Mouse (Mus musculus) CD4-positive helper T cell, adult 2 months (primary cell): ENCODE results near the gene Relch.
"Not testable (repeated sequence)": the region's sequence is repeated elsewhere in the genome, so short reads cannot be mapped to it uniquely, and the experiment has no call there.

Experiments used
- DNase-seq: peaks from one replicate; pipeline ENCODE4 v3.0.0-alpha.2; 2012; ENCODE audit warnings: low read depth, missing footprints, low spot score

Relch gene

DNA sequence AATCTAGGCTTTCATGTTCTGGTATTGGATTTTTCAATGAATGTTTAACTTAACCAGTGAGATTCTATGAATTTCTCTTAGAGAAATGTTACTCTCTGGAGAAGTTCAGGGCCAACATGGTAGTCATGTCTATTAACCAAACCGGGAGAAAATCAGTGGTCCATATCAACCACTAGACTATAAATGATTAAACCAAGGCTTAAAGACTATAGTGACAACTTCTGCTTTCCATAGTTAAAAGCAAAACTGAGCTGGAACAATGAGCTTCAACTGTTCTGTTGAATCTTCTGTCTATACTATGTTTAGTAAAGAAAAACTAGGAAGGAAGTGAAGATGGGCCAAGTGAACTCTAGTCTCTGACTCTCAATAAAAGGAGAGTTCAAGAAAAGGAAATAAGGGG is 82.8 kb downstream of the Relch start:
- DNase-seq: no peak

DNA sequence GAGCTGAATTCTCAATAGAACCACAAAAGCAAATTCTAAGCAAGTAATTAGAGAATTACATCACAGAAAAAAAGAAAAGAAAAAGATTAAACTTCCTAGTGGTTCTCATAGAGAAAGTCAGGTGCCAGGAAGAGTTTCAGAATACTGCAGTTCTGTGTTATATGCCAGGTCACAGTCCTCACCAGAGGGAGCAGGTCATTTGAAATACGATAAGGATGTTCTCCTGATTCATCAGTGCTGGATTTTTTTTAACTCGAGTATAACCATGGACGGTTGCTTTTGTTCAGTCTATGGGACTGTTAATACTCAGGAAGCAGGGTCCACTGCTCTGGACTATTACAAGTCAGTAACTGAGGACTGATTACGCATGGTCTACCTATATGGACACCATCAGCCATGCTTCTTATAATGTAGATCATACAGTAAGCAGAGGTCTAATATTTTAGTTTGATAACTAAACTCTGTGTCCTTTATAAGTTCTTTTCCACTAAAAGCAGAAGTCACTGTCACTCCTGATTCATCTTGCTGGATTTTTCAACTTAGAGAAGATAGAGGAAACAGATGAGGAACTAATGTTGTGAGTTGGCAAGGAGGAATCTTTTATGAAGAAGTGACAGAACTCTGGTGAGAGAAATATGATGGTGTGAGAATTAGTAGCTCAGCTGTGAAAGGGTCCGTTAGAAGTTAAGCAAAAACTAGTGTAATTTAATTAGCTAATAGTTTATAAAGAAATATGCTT is 83.4 kb downstream of the Relch start:
- no peak for DNase-seq

DNA sequence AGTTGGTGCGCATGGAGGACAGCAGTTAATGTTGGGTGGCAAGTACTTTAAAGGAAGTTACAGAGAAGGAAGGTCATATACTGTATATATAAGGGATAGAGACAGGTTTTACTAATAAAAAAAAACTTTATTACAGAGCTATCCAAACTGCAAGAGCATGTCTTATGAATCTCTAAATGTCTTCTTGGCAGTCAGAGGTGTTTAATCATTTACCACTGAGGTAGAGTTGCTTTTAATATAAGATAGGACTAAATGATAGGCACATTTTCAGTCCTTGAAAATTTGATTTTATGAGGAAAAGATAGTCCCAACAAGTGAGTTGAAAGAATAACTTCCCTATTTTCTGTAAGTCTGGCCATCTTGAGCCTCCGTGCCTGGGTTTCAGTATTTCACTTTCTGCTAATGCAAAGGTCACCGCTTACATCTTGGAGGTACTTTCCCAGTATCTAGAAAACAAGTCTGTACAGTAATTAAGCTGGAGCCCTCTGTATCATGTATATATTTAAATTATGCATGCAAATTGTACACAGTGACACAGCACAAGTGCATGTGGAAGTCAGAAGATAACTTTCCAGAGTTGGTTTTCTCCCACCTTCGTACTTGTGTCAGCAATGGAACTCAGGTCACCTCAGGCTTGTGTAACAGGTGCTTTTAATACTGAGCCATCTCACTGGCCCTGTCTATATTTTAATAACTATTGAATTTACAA is 84.6 kb downstream of the Relch start:
- no peak for DNase-seq

DNA sequence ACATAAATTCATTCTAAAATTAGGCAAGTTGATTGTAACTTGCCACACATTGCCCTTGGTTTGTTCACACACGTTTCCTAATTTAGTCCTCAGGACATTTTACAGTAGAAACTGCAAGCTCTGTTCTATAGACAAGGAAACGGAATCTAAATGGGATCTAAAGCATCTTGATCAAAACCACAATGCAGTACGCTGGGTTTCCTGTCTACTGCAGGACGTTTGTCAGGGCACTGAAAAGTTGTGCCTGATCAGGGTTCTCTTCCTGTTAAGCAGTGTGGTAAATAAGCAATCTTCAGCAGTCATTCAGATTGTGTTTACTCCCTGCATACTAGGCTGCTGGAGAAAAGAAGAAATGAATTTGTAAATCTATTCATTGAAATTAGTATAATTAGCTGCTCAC is 88.5 kb downstream of the Relch start:
- DNase-seq: peak; percentile 28

DNA sequence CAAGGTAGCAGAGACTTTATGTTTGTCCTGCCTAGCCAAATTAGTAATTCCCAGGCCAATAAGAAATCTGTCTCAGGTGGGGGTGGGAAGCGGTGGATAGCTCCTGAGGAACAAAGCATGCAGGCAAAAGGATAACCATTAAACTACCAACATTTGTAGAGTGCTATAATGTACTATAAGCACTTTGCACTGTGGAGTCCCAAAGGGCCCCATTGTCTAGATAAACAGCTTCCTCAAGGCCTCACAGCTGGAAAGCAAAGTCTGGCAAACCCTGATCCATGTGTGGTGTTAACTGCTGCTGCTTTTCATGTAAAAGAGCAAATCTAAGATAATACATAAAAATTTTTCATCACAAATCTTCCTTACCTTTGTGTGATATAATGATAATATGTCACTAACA is 89.3 kb downstream of the Relch start:
- DNase-seq: no peak

DNA sequence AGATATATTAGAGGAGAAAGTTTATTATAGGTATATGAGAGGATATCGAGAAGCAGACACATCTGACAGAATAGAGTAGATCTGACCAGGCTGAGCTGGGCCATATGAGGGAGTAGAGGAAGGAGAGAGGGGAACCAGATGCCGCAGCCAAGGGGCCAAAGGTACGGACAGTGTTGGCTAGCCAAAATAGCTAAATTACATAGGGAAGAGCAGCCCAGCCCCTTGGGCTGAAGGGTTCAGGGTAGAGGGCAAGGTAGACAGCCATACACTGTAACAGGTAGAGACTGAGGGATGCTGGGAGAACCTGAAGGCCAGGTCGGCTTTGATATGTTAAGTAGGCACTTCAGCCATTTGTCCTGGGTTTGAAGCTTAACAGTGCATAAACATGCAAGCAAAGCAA is 95.1 kb downstream of the Relch start:
- no peak for DNase-seq

DNA sequence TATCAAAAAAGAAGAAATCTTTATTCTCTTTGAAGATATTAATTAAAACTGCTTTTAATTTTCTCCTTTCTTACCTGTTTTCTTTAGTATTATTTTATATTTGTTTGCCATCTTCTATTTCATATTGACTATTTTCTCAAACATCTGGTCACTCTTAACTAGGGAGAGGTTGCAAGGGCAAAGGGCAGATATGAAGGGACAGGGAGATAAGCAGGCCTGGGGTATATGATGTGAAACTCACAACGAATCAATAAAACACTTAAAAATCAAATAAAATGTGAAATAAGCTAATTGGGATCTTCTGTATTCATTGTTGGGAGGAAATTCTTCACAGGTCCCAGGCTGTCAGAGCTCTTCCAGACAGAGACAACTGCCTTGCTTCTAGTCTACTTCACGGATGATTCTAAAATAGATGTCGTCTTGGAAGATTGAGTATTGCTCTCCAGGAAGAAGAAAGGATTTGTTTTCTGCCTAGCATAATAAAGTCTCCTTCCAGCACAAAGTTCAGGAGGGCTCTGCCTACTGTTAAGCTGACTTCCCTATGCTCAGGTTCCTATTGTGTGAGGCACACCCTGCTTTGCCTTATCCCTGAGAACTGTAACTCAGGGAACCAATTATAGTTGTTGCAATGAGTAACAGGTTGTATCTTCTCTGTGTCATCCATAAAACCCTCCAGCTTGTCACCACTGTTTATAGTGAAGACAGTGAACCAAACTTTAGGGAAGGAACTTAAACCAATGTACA is 95.9 kb downstream of the Relch start:
- no peak for DNase-seq

DNA sequence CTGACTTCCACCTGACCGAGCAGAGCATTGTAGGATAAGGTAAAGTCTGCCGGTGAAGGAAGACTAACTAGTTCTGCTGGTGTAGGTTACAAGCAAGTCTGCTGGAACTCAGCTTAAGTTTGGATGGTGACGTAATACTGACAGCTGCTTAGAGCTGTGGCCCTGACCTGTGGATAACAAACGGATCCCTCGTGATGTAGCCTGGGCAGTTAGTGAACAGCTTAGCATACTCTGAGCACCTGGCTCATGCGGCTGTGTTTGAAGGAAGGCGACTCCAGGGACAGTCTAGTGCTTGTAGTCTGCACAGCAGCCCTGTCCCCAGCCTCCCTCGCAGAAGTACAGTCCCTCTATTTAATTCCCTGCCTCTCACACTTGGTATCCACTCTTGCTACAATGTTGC is 101.9 kb downstream of the Relch start:
- DNase-seq: no peak

DNA sequence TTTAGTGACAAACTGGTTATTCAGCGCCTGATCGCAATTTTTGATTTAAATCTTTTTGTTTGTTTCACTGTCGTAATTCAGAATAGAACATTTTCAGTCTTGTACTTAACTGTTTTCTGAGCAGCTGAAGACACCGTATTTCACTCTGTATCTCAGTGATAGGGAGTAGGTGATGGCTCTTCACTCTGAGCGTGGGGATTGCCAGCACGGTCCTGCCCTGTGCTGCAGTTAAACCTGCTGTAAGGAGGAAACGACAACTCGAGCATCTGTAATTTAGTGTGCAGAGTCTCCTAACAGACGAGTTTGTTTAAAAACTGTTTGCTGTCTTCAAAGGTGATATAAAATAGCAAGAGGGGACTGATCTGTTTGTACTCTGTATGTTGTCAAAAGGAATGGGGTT is 102.4 kb downstream of the Relch start:
- not testable (repeated sequence) for DNase-seq

DNA sequence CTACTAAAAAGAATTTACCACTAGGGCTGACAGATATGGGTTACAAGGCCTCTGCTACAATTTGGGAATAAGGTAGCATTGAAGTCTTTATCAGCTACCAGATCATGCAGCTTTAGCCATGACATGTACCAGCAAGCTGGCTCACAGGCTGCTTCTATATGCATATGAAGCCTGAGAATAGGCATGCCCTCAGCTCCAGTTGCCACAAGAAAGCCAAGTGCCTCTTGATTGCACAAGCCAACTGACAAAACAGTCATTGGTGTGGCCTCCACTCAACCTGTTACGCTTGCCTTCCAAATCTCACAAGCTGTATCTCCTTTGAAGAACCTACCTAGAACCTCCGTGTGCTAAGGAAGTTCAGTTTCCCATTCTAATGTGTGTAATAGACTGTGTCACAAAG is 104.7 kb downstream of the Relch start:
- no peak for DNase-seq

DNA sequence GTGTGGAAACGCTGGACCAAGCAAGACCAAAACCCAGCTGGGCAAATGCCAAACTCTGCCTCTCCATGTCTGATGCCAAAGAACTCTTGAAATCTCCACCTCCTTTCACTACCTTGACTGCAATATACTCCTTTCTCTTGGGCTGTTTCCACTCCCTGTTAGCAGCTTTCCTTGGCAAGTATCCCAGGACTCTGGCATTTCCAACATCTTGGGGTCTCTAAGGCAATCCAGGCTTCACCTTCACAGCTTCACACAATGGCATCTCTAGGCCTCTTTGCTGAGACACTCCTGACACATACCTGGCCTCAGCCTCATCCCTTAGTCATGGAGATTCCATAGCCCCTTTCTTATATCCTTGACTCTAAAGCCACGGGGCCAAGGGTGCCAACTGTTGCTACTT is 107.0 kb downstream of the Relch start:
- DNase-seq: no peak

DNA sequence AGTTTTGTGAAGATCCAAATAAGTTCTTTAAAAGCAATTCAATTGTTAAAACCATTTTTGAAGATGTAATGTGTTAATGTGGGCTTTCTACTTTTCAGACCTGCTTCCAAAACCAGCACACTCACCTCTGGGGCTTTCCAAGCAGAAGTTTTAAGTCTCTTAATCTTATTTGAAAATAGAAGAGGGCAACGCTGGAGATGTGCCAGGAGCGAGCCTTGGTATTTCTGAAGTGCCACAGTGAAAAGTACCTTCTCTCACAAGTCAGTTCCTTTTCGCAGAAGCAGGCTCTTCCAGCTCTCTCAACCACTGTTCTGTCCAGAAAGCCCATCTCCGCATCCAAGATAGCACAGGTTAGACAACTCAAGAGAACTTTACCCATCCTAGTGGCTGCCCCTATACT is 112.8 kb downstream of the Relch start:
- no peak for DNase-seq

DNA sequence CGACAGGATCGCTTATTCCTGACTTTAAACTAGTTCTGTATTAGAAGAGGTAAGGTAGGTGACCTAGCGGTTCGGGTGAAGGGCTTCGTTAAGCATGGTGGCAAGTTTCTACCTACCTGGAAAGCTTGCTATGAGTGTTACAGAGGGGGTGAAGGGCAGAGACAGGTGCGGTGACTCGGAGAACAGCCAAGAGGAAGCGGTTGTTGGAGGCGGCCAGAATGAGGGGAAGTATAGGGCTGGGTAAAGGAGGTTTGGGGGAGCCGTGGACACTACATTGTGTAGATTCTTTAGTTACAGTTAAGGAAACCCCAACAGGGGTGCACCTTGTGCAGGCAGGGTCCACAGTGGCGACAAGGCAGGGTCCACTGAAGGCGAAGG is 116.4 kb downstream of the Relch start:
- DNase-seq: no peak

DNA sequence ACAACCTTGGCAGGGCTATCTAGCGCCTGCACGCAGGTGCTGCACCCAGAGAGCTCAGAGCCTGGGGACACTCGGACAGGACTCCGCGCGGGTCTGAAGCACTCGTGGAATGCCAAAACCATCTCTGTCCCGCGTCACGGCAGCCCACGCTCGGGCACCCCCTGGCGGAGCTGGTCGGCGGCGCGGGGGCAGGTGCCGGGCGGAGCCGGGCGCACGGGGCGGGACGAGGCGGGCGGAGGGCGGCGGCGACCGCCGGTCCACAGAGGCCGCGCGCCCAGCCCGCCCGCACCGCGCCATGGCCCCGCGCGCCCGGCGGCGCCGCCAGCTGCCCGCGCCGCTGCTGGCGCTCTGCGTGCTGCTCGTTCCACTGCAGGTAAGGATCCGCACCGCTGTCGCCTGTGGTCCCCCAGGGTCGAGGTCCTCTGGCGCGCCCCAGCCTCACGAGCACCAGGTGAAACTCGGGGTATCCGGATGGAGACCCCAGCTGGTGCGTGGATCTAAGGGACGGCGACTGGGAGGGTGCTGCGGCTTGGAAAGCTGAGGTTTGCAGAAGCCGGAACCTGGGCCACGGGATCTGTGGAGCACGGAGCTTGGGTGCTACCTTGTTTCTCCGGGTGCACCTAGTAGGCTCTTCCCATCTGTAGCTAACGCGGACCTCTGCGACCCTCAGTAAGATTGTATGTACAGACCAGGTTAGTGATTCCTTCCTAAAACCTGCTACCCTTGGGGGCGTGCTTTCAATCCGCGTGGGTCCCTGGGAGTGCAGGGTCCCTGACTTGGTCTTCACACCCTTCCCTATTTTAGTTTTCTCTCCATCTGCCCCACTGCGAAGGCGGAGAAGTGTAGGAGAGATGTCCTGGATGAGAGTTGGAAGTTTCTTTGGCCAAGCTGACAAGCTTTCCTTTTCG is 117.0 kb downstream of the Relch start, which contains the start of gene Tnfrsf11a:
Gene Tnfrsf11a, plus strand, starts transcription at position 262 of the 908 bp plus-strand sequence.
- peak; percentile 49 for DNase-seq

DNA sequence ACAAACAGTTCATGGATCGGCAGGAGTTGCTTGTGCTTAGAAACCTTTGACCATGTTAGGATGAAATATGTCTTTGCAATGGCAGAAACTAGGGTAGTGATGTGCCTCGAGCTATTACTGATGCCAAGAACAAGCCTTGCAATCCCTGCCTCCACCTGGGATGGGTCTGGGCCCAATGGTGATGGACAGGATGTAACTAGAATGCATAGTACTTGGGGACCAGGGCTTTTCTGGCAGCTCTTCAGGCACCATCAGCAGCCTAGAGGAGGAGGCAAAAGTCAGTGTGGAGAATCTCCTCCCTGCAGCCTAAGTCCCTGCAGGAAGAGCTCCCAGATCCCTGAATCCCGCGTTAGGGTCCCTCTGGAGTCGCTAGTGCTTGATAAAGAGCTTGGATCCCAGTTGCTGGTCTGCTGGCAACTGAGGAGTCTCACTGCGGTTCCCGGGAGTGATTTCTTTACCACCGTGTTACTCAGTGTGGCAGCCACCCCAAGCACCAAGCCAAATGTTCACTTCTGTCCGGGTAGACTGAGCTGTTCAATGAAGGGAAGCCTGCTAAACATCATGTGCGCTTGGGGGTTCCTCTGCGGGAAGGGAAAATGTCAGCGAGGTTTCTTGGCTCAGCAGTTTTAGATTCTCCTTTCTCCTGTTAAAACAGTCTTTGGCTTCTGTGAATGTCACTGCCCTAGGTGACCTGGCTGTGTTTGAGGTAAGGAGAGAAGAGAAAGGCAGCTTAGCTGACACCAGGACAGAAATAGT is 117.9 kb downstream of the Relch start:
- DNase-seq: no peak

DNA sequence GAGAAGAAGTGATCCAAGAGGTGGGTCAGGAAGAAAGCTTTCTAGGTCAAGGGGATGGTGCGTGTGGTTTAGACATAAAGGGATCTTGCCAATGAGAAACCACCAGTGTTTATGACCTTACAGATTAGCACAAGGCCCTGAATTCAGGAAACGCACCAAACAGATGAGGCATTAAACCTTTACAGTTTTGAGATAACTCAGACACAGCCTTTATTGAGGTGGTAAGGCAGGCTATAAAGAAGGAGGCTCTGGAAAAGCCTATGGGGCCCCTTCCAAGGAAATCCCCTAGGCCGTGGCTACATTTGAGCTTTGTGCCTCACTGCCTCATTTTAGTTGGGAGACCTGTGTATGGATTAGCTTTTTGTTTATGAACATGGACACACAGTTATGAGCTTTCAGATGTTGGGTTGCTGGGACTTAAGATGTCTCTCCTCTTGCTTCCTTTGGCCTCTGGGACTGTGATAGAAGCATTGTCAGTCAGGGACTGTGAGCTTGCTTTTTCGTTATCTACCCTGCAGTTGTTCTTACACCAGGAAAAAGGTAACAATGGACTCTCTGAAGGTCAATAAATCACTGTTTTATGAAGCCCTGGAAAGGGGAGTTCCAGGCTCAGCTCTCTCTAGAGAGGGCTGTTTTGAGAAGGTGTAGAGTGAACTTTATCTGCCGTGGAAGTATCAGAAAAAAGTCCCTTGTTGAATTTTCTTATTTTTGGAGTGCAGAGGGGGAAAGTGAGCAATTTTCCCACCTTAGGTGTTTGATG is 120.8 kb downstream of the Relch start:
- no peak for DNase-seq

DNA sequence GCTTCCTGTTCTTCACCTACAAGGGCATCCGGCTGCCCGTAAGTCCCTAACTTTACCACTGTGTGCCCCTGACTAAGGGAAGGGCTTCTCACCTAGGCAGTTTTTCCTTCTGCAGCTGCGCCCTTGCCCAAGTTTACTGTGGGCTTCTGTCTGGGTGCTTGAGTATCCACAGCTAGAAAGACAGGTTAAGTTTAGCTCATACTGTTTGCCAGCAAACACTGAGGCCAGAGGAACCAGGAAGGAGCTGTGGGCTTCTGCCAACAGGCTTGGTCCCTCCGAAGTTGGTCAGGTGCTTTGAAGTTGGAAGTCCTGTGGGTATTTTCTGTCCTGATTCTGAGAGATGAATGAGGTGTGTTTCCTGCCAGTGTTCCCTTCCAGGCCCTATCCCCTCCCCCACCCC is 121.5 kb downstream of the Relch start:
- no peak for DNase-seq

DNA sequence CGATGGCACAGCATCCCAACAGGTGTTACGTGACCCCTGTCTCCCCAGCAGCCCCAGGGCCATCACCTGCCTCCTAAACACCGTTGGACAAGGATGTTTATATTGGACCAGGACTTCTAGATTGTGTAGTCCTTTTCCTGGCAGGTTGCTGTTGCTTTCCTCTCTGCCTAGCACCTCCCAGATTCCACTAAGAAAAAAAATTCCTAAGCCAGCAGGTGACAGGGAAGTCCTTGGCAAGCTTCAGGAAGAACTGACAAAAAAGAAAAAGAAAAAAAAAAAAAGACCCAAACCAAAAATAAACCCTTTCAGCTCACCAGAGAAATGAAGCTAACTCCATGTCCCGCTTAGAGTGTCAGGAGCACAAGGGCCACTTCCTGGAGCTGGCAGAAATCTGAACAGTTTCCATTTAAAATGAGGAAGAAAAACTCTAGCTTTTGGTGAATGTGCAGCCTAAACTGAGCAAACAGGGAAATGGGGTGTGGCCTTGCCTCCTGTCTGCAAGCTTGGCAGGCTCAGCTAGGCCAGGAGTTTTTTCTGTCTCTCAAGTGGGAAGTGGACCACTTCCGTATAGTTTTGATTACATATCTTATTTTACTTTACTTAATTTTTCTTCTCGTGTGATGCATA is 123.2 kb downstream of the Relch start:
- no peak for DNase-seq

DNA sequence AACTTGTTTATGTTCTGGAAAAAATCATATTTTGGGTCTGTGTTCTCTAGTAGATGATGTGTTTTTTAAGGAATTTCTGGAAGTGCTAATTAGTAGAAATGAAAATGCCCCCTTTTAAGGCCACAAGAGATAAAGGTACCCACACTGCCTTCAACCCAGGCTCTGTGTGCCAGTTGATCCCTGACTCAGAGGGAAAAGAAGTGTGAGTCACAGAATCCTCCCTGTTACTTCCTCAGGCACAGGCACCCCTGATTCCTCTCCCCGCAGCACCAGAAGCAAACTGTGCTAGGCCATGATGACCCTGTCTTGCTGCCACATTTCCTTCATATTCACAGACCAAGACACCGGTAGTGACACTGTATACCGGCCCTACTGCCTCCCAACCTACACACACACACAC is 126.4 kb downstream of the Relch start:
- no peak for DNase-seq

DNA sequence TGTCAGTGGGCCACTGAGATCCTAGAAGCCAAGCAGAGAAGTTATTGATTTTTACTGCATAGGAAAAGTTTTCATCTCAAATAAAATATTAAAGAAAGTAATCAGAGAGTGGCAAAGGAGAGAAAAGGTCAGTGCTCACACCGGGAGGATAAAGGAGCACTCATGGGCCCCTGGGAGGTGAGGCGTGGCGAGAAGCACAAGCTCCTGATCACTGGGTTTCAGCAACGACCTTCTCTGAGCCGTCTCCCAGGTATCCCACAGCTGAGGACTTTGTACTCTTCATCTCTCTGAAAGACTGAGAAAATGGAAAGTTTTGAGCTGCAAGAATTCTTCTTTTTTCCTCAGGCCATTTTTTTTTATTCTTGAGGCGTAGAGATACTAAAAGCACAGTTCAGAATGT is 131.0 kb downstream of the Relch start:
- DNase-seq: no peak
